Comparison of ENCODE assay signal across 24 mouse cellular contexts in the genomic region with DNA sequence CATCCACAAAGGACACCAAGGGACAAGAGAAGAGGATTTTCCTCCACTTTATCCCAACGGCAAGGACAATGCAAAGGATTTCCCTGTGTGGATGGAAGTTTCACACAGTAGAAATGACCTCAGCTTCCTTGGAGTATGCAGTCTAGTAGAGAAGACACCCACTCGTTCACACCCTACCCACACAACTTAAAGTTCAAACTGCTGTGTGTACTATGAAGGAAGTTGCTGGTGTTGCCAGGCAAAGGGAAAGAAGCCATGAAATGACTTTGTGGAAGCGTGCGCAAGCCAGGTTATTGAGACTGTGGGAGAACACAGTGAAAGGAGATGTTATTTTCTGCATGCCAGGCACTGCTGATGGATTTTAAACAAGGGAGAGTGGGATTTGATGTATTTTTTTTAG.
DNase-seq lines count a peak whose midpoint lies in the region; ATAC-seq lines count a peak whose summit lies in the region.
"Had no signal": no experiment of that assay in that cellular context is flagged by ENCODE, and none has a peak within 500 bp of the region (broad histone marks: within the 10 kb centered on the region; RNA-seq: fewer than 3 reads in every experiment).

No protein-coding gene starts in this region.

- no peak overlapping the region for H3K27ac ChIP-seq in heart, embryonic 12.5 days (ENCODE audit: poor library complexity, severe bottlenecking)
- H3K27ac ChIP-seq in hindbrain, embryonic 12.5 days: no peak overlapping the region
- H3K27ac ChIP-seq: embryonic facial prominence, embryonic 12.5 days; heart, embryonic 10.5 days; hindbrain, postnatal 0 days; limb, embryonic 12.5 days had no signal

- no peaks in the 10 kb centered on the region for H3K4me1 ChIP-seq in heart, embryonic 12.5 days (replicated peaks)
- H3K4me1 ChIP-seq in hindbrain, embryonic 12.5 days: no peaks in the 10 kb centered on the region
- H3K4me1 ChIP-seq: embryonic facial prominence, embryonic 12.5 days; heart, embryonic 10.5 days; limb, embryonic 12.5 days had no signal

- H3K36me3 ChIP-seq in heart, embryonic 12.5 days: no peaks in the 10 kb centered on the region
- no peaks in the 10 kb centered on the region for H3K36me3 ChIP-seq in hindbrain, embryonic 12.5 days
- H3K36me3 ChIP-seq: embryonic facial prominence, embryonic 12.5 days; heart, embryonic 10.5 days; limb, embryonic 12.5 days had no signal

- no peak overlapping the region for H3K4me3 ChIP-seq in heart, embryonic 12.5 days
- no peak overlapping the region for H3K4me3 ChIP-seq in hindbrain, embryonic 12.5 days
- H3K4me3 ChIP-seq: embryonic facial prominence, embryonic 12.5 days; heart, embryonic 10.5 days; limb, embryonic 12.5 days had no signal

- no peak overlapping the region for H3K9ac ChIP-seq in heart, embryonic 12.5 days
- no peak overlapping the region for H3K9ac ChIP-seq in hindbrain, embryonic 12.5 days
- H3K9ac ChIP-seq: embryonic facial prominence, embryonic 12.5 days; forebrain, postnatal 0 days; limb, embryonic 12.5 days; liver, postnatal 0 days had no signal

- WGBS in heart, embryonic 12.5 days: 87% methylated on average over 4 of the region's 4 CpGs
- 83% methylated on average over 4 of the region's 4 CpGs for WGBS in hindbrain, embryonic 12.5 days

- H3K9me3 ChIP-seq in heart, embryonic 12.5 days (replicated peaks): no peaks in the 10 kb centered on the region
- H3K9me3 ChIP-seq in hindbrain, embryonic 12.5 days (replicated peaks): no peaks in the 10 kb centered on the region
- H3K9me3 ChIP-seq: embryonic facial prominence, embryonic 12.5 days; heart, embryonic 10.5 days; limb, embryonic 12.5 days had no signal

- peak; percentile 5 to 28 for DNase-seq in layer of hippocampus, adult 18-20 months (ENCODE audit: low spot score in 2 of 2)
- no peak for DNase-seq in layer of hippocampus, postnatal 14 days (ENCODE audit: low spot score in 2 of 2)
- peak; percentile 7 to 10 for DNase-seq in frontal cortex, postnatal 14 days (ENCODE audit: low spot score in 2 of 2)
- peak; percentile 38 to 85 for DNase-seq in left cerebral cortex, postnatal 25 days (ENCODE audit: low spot score in 2 of 2)
- DNase-seq in right cerebral cortex, postnatal 36 days (ENCODE audit: low spot score in 2 of 2): peak; percentile 39 to 68
- no peak for DNase-seq in B cell, adult 2 months
- DNase-seq: adrenal gland, postnatal 25 days; cerebellum, adult 11 months; cerebellum, postnatal 25 days; forebrain, postnatal 0 days; kidney, adult 9 months; kidney, postnatal 25 days; liver, postnatal 0 days; lung, postnatal 10 days; spleen, adult 18-20 months had no signal

- no peaks in the 10 kb centered on the region for H3K27me3 ChIP-seq in heart, embryonic 12.5 days (replicated peaks)
- no peaks in the 10 kb centered on the region for H3K27me3 ChIP-seq in hindbrain, embryonic 12.5 days
- H3K27me3 ChIP-seq: embryonic facial prominence, embryonic 12.5 days; limb, embryonic 12.5 days had no signal

- intact Hi-C loops in left cerebral cortex, postnatal 25 days (cut with DNase I): loop anchor here (10.0 kb wide), 2 partner anchors 381 to 551 kb away; partner anchors contain the start of gene Tshz3

- H3K4me2 ChIP-seq in heart, embryonic 12.5 days: no peak overlapping the region
- no peak overlapping the region for H3K4me2 ChIP-seq in hindbrain, embryonic 12.5 days (replicated peaks)
- H3K4me2 ChIP-seq: embryonic facial prominence, embryonic 12.5 days; limb, embryonic 12.5 days; liver, embryonic 11.5 days; midbrain, embryonic 11.5 days had no signal

- no peak for ATAC-seq in heart, embryonic 12.5 days (ENCODE audit: insufficient number of reproducible peaks, low FRiP score)
- no peak for ATAC-seq in hindbrain, embryonic 12.5 days (ENCODE audit: low FRiP score)
- ATAC-seq: forebrain, postnatal 0 days; hindbrain, postnatal 0 days; intestine, embryonic 16.5 days; liver, postnatal 0 days had no signal

Comparison
In these comparisons a context has a peak if more than half of its experiments do, and no peak if none do; other contexts are left out.
1. DNase-seq: peak in layer of hippocampus, adult 18-20 months (2 of 2), frontal cortex, postnatal 14 days (2 of 2), left cerebral cortex, postnatal 25 days (2 of 2) and right cerebral cortex, postnatal 36 days (2 of 2); none in layer of hippocampus, postnatal 14 days (0 of 2) and B cell, adult 2 months (0 of 2).